In the genomic region with DNA sequence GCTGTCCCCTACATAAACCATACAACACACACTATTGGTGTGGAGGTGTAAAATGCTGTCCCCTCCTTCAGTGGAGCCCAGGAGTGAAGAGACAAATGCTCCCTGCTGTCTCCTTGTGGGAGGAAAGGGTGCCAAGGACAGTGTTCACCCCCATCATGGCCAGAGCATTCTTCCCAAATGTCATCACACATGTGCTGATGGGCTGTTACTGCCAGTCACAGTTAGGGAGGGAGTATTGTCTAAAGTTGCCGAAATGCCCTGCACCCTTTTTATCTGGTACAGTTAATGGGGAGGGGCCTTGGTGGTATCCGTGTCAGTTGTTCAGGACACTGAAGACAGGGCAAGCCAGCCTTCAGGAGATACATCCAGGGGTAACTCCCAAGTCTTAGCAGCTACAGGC, we compare ENCODE assay signal across 20 mouse cellular contexts.
"Had no signal": no experiment of that assay in that cellular context is flagged by ENCODE, and none has a peak within 500 bp of the region (broad histone marks: within the 10 kb centered on the region; RNA-seq: fewer than 3 reads in every experiment).

No protein-coding gene starts in this region.

- H3K9me3 ChIP-seq: limb, embryonic 10.5 days; limb, embryonic 13.5 days; liver, embryonic 12.5 days; liver, embryonic 15.5 days; midbrain, embryonic 12.5 days; midbrain, embryonic 15.5 days; neural tube, embryonic 13.5 days had no signal

- H3K9ac ChIP-seq: limb, embryonic 13.5 days; liver, embryonic 12.5 days; liver, embryonic 15.5 days; midbrain, embryonic 12.5 days; midbrain, embryonic 15.5 days; neural tube, embryonic 13.5 days had no signal

- H3K4me2 ChIP-seq: limb, embryonic 13.5 days; liver, embryonic 12.5 days; liver, embryonic 15.5 days; midbrain, embryonic 12.5 days; midbrain, embryonic 15.5 days; neural tube, embryonic 13.5 days had no signal

- H3K4me3 ChIP-seq: layer of hippocampus, adult 2 months; limb, embryonic 10.5 days; limb, embryonic 13.5 days; liver, embryonic 12.5 days; liver, embryonic 15.5 days; midbrain, embryonic 12.5 days; midbrain, embryonic 15.5 days; neural tube, embryonic 13.5 days had no signal

- H3K27ac ChIP-seq: kidney, postnatal 0 days; layer of hippocampus, adult 2 months; limb, embryonic 10.5 days; limb, embryonic 13.5 days; liver, embryonic 12.5 days; liver, embryonic 15.5 days; macrophage; midbrain, embryonic 12.5 days; midbrain, embryonic 15.5 days; neural tube, embryonic 13.5 days had no signal

- ATAC-seq: intestine, postnatal 0 days; liver, embryonic 12.5 days; midbrain, embryonic 15.5 days had no signal

- DNase-seq: kidney, adult 2 months; kidney, postnatal 25 days; layer of hippocampus, adult 9-11 months; liver; retina, postnatal 1 day; right cerebral cortex, postnatal 25 days; spleen, adult 18-20 months; thymus, adult 18-20 months; thymus, postnatal 36 days had no signal

- H3K27me3 ChIP-seq: limb, embryonic 13.5 days; liver, embryonic 12.5 days; liver, embryonic 15.5 days; midbrain, embryonic 12.5 days; midbrain, embryonic 15.5 days; neural tube, embryonic 13.5 days had no signal

- H3K4me1 ChIP-seq: limb, embryonic 10.5 days; limb, embryonic 13.5 days; midbrain, embryonic 12.5 days; midbrain, embryonic 15.5 days had no signal

- H3K36me3 ChIP-seq: limb, embryonic 10.5 days; liver, embryonic 15.5 days; midbrain, embryonic 12.5 days; midbrain, embryonic 15.5 days; neural tube, embryonic 13.5 days had no signal
